Mouse (Mus musculus): ENCODE measurements at regions not wholly inside any gene's neighbourhood (a gene's known extent, or its start where the extent isn't known, plus 50 kb on each side); places are given as distances from the start of the nearest gene placed in this dataset.

DNA sequence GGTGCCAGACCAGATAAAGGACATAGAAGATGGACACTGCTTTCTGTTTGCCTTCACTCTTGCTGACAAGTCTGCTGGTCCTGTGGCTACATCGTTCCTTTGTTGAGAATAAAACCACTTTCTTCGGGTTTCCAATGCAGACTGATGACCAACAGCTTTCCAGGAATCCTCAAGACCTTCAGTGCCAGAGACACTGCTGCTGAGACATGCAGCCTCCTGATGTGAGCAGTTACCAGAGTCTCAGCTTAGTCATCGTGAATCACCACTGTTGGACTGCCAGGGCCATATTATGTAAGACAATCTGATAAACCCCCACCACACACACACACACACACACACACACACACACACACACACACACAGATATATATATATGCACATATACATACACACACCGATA lies 270.2 kb downstream of the Foxo1 start:
- WGBS, result 80% methylated on average over 4 of the region's 4 CpGs
- no peak overlapping the region for H3K27ac ChIP-seq
- 0 out of 2 replicates have a peak, but pooled peaks cover 5% of the 10 kb centered on the region for H3K4me1 ChIP-seq
- no peaks in the 10 kb centered on the region for H3K9me3 ChIP-seq
- H3K4me3 ChIP-seq (replicated peaks), result no peak overlapping the region
- H3K4me2 ChIP-seq, result no peak overlapping the region
- H3K27me3 ChIP-seq (replicated peaks), result no peaks in the 10 kb centered on the region
- H3K36me3 ChIP-seq, result no peaks in the 10 kb centered on the region
- H3K9ac ChIP-seq, result no peak overlapping the region
- no peak for ATAC-seq (ENCODE audit: insufficient read depth, low FRiP score, low read depth)

GRCm38 (mm10) chr3:52537362-52537911 lies 269.3 kb downstream of the Foxo1 start:
- Histone ChIP-seq H3K9ac (no peak overlapping the region), H3K4me3 (replicated peaks) (no peak overlapping the region), H3K27me3 (replicated peaks) (no peaks in the 10 kb centered on the region), H3K4me1 (0 out of 2 replicates have a peak, but pooled peaks cover 5% of the 10 kb centered on the region), H3K27ac (no peak overlapping the region), H3K9me3 (no peaks in the 10 kb centered on the region), H3K4me2 (no peak overlapping the region), H3K36me3 (no peaks in the 10 kb centered on the region)
- 63% methylated on average over 10 of the region's 10 CpGs for WGBS
- no peak for ATAC-seq (ENCODE audit: insufficient read depth, low FRiP score, low read depth)

DNA sequence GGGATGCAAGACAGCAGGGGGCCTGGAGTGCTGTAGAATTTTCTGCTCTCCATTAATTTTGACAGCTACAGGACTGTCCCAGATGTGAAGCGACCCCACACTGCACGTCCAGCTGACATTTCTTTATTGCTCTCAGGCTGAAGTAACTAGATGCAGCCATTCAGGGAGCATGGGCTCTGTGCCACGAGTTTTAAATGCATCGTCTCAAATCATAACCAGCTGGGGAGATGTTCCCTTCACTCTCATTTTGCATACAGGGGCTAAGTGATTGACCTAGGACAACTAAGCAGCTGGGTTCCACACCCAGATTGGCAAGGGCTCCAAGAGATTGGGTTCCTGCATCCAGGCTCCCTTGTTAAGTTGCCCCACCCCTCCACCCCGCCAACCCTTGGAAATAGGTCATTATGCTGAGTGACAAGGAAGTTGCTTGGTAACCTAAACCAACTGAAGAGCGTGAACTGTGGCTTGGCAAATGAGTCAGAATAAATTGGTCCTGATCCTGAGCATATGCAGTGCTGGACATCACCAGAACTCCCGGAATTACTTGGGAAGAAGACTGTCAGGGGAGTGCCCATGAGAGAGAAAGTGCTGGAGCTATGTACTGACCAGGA lies 267.4 kb downstream of the Foxo1 start:
- WGBS, result 45% methylated on average over 7 of the region's 7 CpGs
- no peak overlapping the region for H3K4me2 ChIP-seq

DNA sequence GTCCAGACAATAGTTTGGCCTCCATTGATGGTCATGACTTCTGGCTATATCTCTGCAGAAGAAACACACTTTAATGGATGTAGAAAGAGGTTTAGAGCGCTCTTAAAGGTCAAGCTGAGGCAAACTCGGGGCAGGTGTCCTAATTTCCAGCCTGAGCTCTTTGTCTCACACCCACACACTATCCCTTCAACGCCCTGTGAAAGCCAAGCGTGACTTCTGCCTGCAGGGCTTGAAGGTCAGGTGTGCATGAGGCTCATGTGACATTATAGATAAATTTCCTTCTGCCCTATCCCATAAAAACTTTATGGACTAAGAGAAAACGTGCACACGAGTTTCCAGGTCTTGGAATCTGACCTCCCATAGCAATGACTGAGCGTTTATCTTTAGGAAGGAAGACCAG lies 266.0 kb downstream of the Foxo1 start:
- Histone ChIP-seq H3K4me2 (no peak overlapping the region), H3K4me3 (replicated peaks) (no peak overlapping the region), H3K27me3 (replicated peaks) (no peaks in the 10 kb centered on the region), H3K36me3 (no peaks in the 10 kb centered on the region), H3K27ac (no peak overlapping the region), H3K4me1 (0 out of 2 replicates have a peak, but pooled peaks cover 5% of the 10 kb centered on the region), H3K9me3 (no peaks in the 10 kb centered on the region), H3K9ac (no peak overlapping the region)
- 72% methylated on average over 7 of the region's 7 CpGs for WGBS
- ATAC-seq (ENCODE audit: insufficient read depth, low FRiP score, low read depth), result no peak

More for the DNA sequence above, 267.4 kb downstream of the Foxo1 start:
- H3K4me3 ChIP-seq (replicated peaks), result no peak overlapping the region
- no peaks in the 10 kb centered on the region for H3K36me3 ChIP-seq
- no peak overlapping the region for H3K27ac ChIP-seq
- H3K27me3 ChIP-seq (replicated peaks), result no peaks in the 10 kb centered on the region
- 0 out of 2 replicates have a peak, but pooled peaks cover 5% of the 10 kb centered on the region for H3K4me1 ChIP-seq
- peak; percentile 65; the same call in 1 of the 2 replicates for ATAC-seq (ENCODE audit: insufficient read depth, low FRiP score, low read depth)
- H3K9ac ChIP-seq, result no peak overlapping the region
- no peaks in the 10 kb centered on the region for H3K9me3 ChIP-seq

DNA sequence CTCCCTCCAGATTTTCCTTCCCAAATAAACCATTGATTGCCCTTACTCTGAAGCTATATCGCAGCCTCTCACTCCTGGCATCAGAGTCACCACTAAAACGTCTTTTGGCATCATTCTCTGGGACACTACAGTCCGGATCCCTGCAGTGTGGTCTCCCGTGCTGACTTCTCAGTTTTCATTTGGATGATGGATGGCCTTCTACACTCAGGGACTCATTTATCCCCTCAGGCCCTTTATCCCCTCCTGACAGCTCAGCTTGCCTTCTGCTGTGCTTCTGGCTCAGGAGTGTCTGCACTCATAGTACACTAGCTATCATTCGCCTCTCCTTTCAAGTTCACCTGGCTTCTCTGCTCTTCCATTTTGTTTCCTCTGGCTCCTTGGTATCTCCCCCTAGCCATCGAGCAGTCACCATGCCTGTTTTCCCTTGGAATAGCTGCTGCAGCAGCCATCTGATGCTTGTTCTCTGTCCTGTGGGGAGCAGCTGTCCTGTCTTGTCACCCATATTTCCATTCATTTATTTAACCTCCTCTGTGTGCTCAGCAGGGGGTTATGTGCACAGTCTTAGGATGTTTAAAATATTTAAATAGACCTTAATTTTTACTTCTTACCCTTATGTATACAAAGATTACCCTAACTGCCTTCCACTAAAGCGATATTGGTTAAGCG lies 263.7 kb downstream of the Foxo1 start:
- ATAC-seq (ENCODE audit: insufficient read depth, low FRiP score, low read depth), result no peak
- Histone ChIP-seq H3K9me3 (no peaks in the 10 kb centered on the region), H3K4me2 (no peak overlapping the region), H3K4me3 (replicated peaks) (no peak overlapping the region), H3K27me3 (replicated peaks) (no peaks in the 10 kb centered on the region), H3K9ac (no peak overlapping the region), H3K36me3 (no peaks in the 10 kb centered on the region), H3K4me1 (0 out of 2 replicates have a peak, but pooled peaks cover 7% of the 10 kb centered on the region), H3K27ac (no peak overlapping the region)
- 43% methylated on average over 8 of the region's 8 CpGs for WGBS

DNA sequence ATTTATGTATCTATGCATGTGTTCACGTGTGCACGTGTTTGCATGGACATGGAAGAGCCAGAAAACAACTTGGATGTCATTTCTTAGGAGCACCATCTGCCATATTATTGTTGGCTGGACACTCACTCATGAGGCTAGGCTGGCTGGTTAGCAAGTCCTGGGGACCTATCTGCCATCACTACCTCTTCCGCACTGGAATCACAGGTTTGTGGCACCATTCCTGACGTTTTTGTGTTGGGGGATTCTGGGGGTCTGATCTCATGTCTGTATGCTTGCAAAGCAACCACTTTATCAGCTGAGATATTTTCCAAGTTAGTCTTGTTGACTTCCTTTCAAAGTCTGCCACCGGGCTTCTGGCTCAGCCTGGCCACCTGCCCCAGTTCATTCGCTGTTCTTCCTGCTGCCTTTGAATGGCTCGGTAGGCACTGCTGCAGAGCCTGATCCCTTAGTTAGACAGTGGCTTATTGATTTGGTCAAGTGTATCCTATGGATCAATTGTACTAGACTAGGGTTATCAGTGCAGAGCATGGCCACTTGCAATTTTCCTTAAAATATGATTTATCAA lies 262.4 kb downstream of the Foxo1 start:
- 88% methylated on average over 7 of the region's 7 CpGs for WGBS
- H3K27me3 ChIP-seq (replicated peaks), result no peaks in the 10 kb centered on the region
- no peak overlapping the region for H3K9ac ChIP-seq
- no peak overlapping the region for H3K27ac ChIP-seq
- H3K9me3 ChIP-seq, result no peaks in the 10 kb centered on the region
- no peak for ATAC-seq (ENCODE audit: insufficient read depth, low FRiP score, low read depth)
- H3K4me1 ChIP-seq, result 0 out of 2 replicates have a peak, but pooled peaks cover 2% of the 10 kb centered on the region
- no peak overlapping the region for H3K4me2 ChIP-seq
- no peak overlapping the region for H3K4me3 ChIP-seq (replicated peaks)
- H3K36me3 ChIP-seq, result no peaks in the 10 kb centered on the region

DNA sequence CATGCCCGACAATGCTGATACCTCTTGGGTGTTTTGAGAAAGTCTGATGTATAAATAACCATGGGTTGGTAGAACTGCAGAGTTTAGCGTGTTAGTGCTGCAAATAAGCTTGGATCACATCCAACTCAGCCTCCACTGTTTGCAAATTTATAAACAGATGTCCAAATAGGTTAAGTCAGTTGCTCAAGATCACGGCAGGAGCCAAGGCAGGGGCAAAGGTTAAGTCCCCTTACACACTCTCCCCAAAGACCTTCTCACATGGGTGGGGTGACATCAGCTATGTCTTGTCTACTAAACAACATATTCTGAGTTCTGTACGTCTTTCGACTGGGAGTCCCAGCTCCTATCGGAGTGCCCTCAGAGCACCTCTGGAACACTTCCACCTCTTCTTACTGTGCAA lies 261.0 kb downstream of the Foxo1 start:
- H3K27me3 ChIP-seq (replicated peaks), result no peaks in the 10 kb centered on the region
- no peak overlapping the region for H3K27ac ChIP-seq
- 0 out of 2 replicates have a peak, but pooled peaks cover 2% of the 10 kb centered on the region for H3K4me1 ChIP-seq
- no peak overlapping the region for H3K4me2 ChIP-seq
- no peak overlapping the region for H3K4me3 ChIP-seq (replicated peaks)
- WGBS, result 56% methylated on average over 6 of the region's 6 CpGs
- H3K9ac ChIP-seq, result no peak overlapping the region
- ATAC-seq (ENCODE audit: insufficient read depth, low FRiP score, low read depth), result no peak
- H3K36me3 ChIP-seq, result no peaks in the 10 kb centered on the region
- no peaks in the 10 kb centered on the region for H3K9me3 ChIP-seq

DNA sequence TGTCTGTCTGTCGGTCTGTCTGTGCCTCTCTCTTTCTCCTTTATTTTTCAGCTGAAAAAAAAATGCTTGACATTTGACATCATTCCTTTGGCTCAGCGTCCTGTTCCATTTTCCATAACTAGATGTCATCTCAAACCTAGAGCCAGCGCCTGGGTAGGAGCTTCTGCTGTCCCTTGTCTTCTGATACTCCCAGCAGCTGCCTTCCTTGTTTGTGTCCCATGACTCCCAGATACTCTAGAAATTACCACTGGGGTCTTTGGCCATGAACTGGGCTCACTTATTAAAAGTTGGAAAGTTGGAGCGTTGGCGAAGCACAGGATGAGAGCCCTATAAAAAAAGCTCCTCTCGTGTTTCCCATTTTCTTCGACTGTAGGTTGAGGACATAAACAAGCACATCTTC lies 260.4 kb downstream of the Foxo1 start:
- ATAC-seq (ENCODE audit: insufficient read depth, low FRiP score, low read depth), result no peak
- Histone ChIP-seq H3K4me2 (no peak overlapping the region), H3K9ac (no peak overlapping the region), H3K27ac (no peak overlapping the region), H3K36me3 (no peaks in the 10 kb centered on the region), H3K27me3 (replicated peaks) (no peaks in the 10 kb centered on the region), H3K4me1 (0 out of 2 replicates have a peak, but pooled peaks cover 2% of the 10 kb centered on the region), H3K4me3 (replicated peaks) (no peak overlapping the region), H3K9me3 (no peaks in the 10 kb centered on the region)
- 86% methylated on average over 7 of the region's 7 CpGs for WGBS

GRCm38 (mm10) chr3:52527781-52528180 lies 259.6 kb downstream of the Foxo1 start:
- no peak overlapping the region for H3K27ac ChIP-seq
- 55% methylated on average over 3 of the region's 3 CpGs for WGBS
- ATAC-seq (ENCODE audit: insufficient read depth, low FRiP score, low read depth), result no peak

DNA sequence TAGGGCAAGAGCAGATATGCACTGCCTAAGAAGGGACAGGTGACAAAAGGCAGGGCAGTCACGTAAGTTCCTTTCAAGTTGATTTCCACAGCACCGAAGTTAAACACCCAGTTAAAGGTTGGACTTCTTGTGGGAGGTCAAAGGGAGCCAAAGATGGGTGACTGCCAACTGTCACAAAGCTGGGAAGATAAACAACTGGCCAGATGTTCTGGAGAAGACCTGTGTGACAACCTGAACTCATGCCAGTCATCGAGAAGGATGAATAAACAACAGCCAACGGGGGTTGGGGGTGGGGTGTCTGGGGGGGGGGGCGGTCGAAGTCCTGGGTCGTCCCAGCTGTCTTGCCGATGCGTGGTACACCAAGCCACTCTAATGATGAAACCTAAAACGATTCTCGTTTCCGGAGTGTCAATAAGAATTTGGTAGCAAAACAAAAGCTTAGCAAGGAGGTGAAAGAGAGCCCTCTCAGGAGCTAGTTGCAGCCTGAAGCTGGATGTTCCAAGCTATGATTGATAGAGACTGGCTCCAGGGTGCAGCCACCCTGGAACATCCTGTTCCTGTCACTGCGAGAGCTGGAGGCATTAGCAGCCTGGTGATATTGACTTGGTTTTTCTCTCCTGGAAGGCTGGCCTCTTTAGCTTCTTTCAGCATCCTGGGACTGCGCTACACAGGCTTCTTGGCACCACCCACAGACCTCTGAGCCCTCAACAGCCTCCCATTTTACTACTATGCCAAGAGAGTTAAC lies 259.0 kb downstream of the Foxo1 start:
- H3K9ac ChIP-seq, result no peak overlapping the region
- 0 out of 2 replicates have a peak, but pooled peaks cover 2% of the 10 kb centered on the region for H3K4me1 ChIP-seq
- no peak for ATAC-seq (ENCODE audit: insufficient read depth, low FRiP score, low read depth)
- no peak overlapping the region for H3K27ac ChIP-seq
- no peak overlapping the region for H3K4me2 ChIP-seq
- 41% methylated on average over 14 of the region's 14 CpGs for WGBS
- H3K36me3 ChIP-seq, result no peaks in the 10 kb centered on the region
- H3K27me3 ChIP-seq (replicated peaks), result no peaks in the 10 kb centered on the region
- no peaks in the 10 kb centered on the region for H3K9me3 ChIP-seq
- H3K4me3 ChIP-seq (replicated peaks), result no peak overlapping the region

More at GRCm38 (mm10) chr3:52527781-52528180, 259.6 kb downstream of the Foxo1 start:
- Histone ChIP-seq H3K4me3 (replicated peaks) (no peak overlapping the region), H3K36me3 (no peaks in the 10 kb centered on the region), H3K9me3 (no peaks in the 10 kb centered on the region), H3K4me2 (no peak overlapping the region), H3K4me1 (0 out of 2 replicates have a peak, but pooled peaks cover 2% of the 10 kb centered on the region), H3K27me3 (replicated peaks) (no peaks in the 10 kb centered on the region), H3K9ac (no peak overlapping the region)

GRCm38 (mm10) chr3:52522886-52523285 lies 254.8 kb downstream of the Foxo1 start:
- Histone ChIP-seq H3K36me3 (no peaks in the 10 kb centered on the region), H3K27me3 (replicated peaks) (no peaks in the 10 kb centered on the region), H3K4me2 (no peak overlapping the region), H3K4me3 (replicated peaks) (no peak overlapping the region), H3K9ac (no peak overlapping the region), H3K27ac (peak overlapping the region; percentile 41; the same call in 1 of the 2 replicates), H3K4me1 (no peaks in the 10 kb centered on the region), H3K9me3 (no peaks in the 10 kb centered on the region)
- no peak for ATAC-seq (ENCODE audit: insufficient read depth, low FRiP score, low read depth)
- 79% methylated on average over 12 of the region's 12 CpGs for WGBS
